Mouse (Mus musculus): ENCODE results near the gene AC153137.1.

DNA sequence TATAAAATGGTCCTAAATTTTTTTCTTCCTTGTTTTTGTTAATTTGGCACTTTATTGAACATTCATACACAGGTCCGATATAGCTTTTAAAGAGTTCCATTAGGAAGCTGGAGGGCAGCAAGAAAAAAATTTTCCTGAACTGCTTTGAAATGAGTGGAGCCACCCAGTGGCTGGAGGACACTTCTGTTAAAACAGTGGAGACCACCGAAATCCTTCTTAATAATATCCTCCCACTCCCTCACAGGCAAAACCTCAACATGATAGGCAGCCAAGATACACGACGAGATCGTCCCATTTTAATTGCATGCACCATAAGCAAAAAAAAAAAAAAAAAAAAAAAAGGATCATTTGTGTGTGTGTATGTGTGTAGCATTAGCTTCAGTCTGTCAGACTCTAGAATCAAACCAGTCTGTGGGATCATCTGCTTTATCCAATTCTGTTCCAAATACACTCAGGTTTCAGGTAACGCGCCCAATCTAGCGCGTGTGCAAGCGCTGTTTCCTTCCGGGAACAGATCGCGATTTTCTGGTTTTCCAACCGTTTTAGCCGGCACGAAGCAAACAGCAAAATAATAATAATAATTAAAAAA lies 29.3 kb downstream of the AC153137.1 start:
- TF ChIP-seq ZNF384 (IDR thresholded peaks at IDR 0.05; ENCODE audit: low read depth, low read length) (peak; percentile 89), MAFK (IDR thresholded peaks at IDR 0.05; ENCODE audit: insufficient read depth, low read depth, low read length) (no peak), ZC3H11A (IDR thresholded peaks at IDR 0.05; ENCODE audit: borderline replicate concordance, low read depth, low read length) (no peak), CHD2 (IDR thresholded peaks at IDR 0.05; ENCODE audit: low read depth, low read length) (no peak), HCFC1 (IDR thresholded peaks at IDR 0.05; ENCODE audit: borderline replicate concordance, insufficient read depth, low read length) (no peak)

Data from ES-E14 (cell line).